Mouse (Mus musculus) liver (tissue): Measurements from ENCODE around the gene Atp2c1.

Experiments
- DNase-seq: peaks from one replicate; pipeline ENCODE4 v3.0.0-alpha.2; 2020; ENCODE audit warnings: mixed read lengths

Gene Atp2c1

GRCm38 (mm10) chr9:105362181-105362580 is 164.9 kb downstream of the Atp2c1 start:
- no peak for DNase-seq
